Mouse (Mus musculus) stomach, adult 2 months (tissue): ENCODE measurements around the gene Setd5. TPM values are rescaled to one million over a fixed set of nuclear protein-coding genes. Genes with fewer than 3 reads are reported as not detected.

ENCODE experiments used
- polyA plus RNA-seq: library from polyadenylated mRNA; depleted of rRNA; stranded (reverse); fragments of >200 nt; gene quantifications from 2 replicates; pipeline ENCODE4 v1.2.3, GENCODE M21; 2012; rRNA removed

Setd5 gene
- polyA plus RNA-seq: 15.1 and 17.9 TPM in 2 replicates

GRCm38 (mm10) chr6:113076686-113077516 lies at the start of gene Setd5:
TSS of gene Setd5 (plus strand) at chr6:113077365.

DNA sequence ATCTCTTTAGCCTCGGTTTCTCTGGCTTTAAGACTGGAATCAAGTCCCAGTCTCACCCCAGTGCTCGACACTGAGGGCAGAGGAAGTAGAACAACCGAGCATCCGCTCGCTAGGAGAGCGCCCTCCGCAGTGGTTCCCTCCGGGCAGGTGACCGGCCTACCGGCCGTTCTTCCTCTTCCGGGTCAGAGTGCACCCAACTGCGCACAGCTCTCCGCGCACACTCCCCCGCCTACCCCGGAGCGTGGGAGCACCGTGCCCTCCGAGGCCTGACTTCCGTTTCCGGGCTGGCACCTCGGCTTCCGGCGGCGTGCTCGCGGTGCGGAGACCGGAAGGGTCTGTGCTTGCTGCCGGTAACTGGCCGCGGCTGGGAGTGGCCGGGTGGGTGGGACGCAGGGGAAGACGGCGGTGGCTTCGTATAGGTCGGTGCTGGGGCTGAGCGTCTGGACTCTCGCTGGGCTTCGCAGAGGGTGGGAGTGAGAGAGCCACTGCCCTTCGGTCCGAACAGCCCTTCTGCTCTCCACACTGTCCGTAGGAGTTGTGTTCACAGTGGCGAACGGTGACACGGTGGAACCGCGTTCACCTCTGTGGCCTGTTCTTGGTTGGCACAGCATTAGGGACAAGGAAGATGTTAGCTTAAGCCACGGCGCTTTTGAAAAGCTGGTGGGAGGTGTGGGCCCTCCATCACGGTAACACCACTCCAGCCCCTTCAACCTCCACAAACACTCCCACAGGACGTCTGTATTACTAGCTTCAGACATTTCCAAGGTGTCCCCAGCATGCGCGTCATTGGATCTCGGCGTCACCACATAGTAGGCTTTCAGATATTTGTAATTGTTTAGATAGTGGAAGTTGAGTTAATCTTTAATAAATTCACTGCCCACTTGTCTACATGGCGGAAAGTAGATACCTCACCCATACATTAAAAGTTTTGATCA lies 30.9 kb upstream of the Setd5 start, which contains the start of gene Thumpd3:
Gene Thumpd3, plus strand, starts transcription at position 185 of the 935 bp plus-strand sequence.

GRCm38 (mm10) chr6:113194841-113195595 lies 117.9 kb downstream of the Setd5 start, which contains the start of gene Lhfpl4:
TSS of gene Lhfpl4 (minus strand) at chr6:113195384.

Other genes starting within 250 kb of the Setd5 start
- gene Srgap3, start 130.1 kb upstream of the Setd5 start, polyA plus RNA-seq: 0.81 and 1.00 TPM in 2 replicates
- 1.4 and 2.1 TPM in 2 replicates for gene Thumpd3, start 31.1 kb upstream of the Setd5 start, polyA plus RNA-seq
- gene Lhfpl4, start 118.0 kb downstream of the Setd5 start, polyA plus RNA-seq: 0.51 and 0.62 TPM in 2 replicates
- 31.6 and 32.2 TPM in 2 replicates for gene Mtmr14, start 160.5 kb downstream of the Setd5 start, polyA plus RNA-seq
- not detected in 2 replicates for gene Cpne9, start 204.9 kb downstream of the Setd5 start, polyA plus RNA-seq
- 5.8 and 7.2 TPM in 2 replicates for gene Brpf1, start 229.8 kb downstream of the Setd5 start, polyA plus RNA-seq
- 5.8 and 6.4 TPM in 2 replicates for gene Ogg1, start 249.6 kb downstream of the Setd5 start, polyA plus RNA-seq